Mouse (Mus musculus): ENCODE measurements at regions not wholly inside any gene's neighbourhood (a gene's known extent, or its start where the extent isn't known, plus 50 kb on each side); places are given as distances from the start of the nearest gene placed in this dataset.

GRCm38 (mm10) chr15:51318760-51319159 is 2565.9 kb upstream of the Gm7489 start:
- TF ChIP-seq CTCF (IDR thresholded peaks at IDR 0.05; ENCODE audit: extremely low read depth, insufficient read length, insufficient replicate concordance, low read depth, low read length) (no peak), POLR2A (IDR thresholded peaks at IDR 0.05; ENCODE audit: low read depth, low read length) (no peak)

Data from small intestine, adult 2 months (tissue).